Mouse (Mus musculus): ENCODE results near the gene Sema6d. TPM values are rescaled to one million over a fixed set of nuclear protein-coding genes. Genes with fewer than 3 reads are reported as not detected.

Gene Sema6d
- polyA plus RNA-seq, 1 experiment from 2014 or later = 3.6 TPM

DNA sequence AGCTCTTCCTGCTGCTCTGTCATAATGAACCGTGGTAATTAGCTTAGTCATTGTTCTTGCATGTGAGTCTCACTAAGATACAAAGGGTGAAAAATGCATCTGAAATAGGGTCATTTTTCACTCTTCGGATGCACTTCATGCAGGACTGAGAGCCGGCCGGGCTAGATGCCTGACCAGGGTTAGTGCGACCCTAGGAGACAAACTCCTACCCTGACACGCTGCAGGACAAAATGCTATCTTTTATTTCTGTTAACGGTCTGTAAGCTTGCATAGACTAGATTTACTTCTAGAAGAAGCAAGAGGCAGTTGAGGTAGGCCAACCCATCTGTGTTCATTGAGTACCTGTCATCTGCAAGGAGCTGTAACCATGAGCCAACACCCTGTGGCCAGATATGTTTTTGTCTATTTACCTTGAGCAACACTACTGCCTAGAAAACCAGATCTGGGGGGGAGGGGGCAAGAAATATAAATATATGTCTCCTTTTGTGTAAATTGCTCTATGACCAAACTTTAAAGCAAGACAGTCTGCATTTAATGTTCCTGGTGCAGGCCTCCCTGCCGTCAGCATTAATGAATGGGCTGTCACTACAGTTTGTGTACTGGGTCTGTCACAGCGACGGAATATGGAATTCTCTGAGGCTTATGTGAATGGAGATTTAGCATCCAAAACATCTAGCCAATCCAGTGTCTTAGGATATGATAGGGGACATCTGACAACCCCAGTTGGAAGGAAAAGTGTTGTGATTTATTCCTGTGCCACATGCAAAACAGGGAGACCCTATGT, 523.1 kb downstream of the Sema6d start:
- no peak for DNase-seq
- peaks cover 4% of the 10 kb centered on the region for H3K4me1 ChIP-seq (ENCODE audit: insufficient read depth)
- 65% methylated on average over 10 of the region's 10 CpGs for WGBS (ENCODE audit: insufficient replicate concordance)
- no peak for TF ChIP-seq EP300 (IDR thresholded peaks at IDR 0.05; ENCODE audit: low read depth)
- no peak for TF ChIP-seq CTCF (IDR thresholded peaks at IDR 0.05; ENCODE audit: low read depth)
- H3K4me2 ChIP-seq (ENCODE audit: low read depth, low read length) = peak overlapping the region; percentile 86
- H3K36me3 ChIP-seq (replicated peaks; ENCODE audit: insufficient read depth, low read length) = no peaks in the 10 kb centered on the region
- H3K27ac ChIP-seq (ENCODE audit: low read depth) = no peak overlapping the region
- peaks cover 17% of the 10 kb centered on the region for H3K27me3 ChIP-seq (ENCODE audit: insufficient read depth, low read length)
- no peak for ATAC-seq
- peak overlapping the region; percentile 60 for H3K4me3 ChIP-seq (ENCODE audit: low read depth, low read length)
- H3K9me3 ChIP-seq (ENCODE audit: low read length) = no peaks in the 10 kb centered on the region
- H3K9ac ChIP-seq (replicated peaks) = 0 out of 2 replicates have a peak overlapping the region, but pooled peaks have one; percentile 11

DNA sequence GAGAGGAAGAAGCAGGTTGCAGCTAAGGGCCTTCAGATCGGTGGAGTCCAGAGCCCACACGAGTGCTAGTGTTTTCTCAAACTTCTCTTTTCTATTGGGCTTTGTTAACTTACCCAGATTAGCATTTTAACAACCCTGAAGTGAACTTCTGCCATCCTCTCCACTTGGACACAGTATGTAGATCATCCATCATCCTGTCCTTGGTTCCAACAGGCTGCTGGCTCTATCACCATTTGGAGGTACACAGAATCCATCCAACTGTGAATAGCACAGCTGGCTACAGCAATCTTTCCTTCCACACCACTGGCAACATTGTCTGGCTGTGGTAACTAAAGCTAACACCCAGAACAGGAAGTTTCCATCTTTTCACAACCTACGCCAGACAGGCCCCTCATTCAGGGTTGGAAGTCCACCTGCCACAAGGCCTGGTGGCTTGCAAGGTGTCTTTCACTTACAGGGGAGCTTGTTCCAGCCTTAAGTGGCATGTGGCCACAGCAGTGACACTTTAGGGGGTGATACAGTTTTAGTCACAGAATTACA, 524.0 kb downstream of the Sema6d start:
- Histone ChIP-seq H3K27ac (ENCODE audit: low read depth) (no peak overlapping the region), H3K36me3 (replicated peaks; ENCODE audit: insufficient read depth, low read length) (no peaks in the 10 kb centered on the region), H3K4me3 (ENCODE audit: low read depth, low read length) (no peak overlapping the region), H3K27me3 (ENCODE audit: insufficient read depth, low read length) (peaks cover 17% of the 10 kb centered on the region), H3K9ac (replicated peaks) (no peak overlapping the region), H3K9me3 (ENCODE audit: low read length) (no peaks in the 10 kb centered on the region), H3K4me2 (ENCODE audit: low read depth, low read length) (peak overlapping the region; percentile 86), H3K4me1 (ENCODE audit: insufficient read depth) (no peaks in the 10 kb centered on the region)
- 38% methylated on average over 3 of the region's 3 CpGs for WGBS (ENCODE audit: insufficient replicate concordance)
- no peak for TF ChIP-seq CTCF (IDR thresholded peaks at IDR 0.05; ENCODE audit: low read depth)
- no peak for TF ChIP-seq EP300 (IDR thresholded peaks at IDR 0.05; ENCODE audit: low read depth)
- no peak for ATAC-seq
- DNase-seq = no peak

DNA sequence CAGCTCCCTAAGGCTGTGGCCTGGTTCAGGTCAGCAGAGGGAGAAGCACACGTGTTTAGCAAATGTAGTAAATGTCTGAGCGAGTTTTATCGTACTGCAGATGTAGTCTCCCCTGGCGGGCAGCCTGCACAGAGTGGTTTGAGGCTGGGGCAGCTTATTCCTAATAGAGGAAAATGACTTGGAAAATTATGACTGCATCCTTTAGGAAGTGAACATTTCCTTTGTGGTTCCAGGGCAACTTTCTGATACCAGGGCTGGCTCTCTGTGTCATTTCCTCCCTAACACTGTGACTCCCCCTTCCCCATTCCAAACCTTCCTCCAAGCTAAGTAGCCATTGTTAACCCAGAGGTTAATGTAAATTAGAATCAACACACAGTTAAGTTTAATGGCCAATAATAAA, 527.0 kb downstream of the Sema6d start:
- Histone ChIP-seq H3K36me3 (replicated peaks; ENCODE audit: insufficient read depth, low read length) (no peaks in the 10 kb centered on the region), H3K27me3 (ENCODE audit: insufficient read depth, low read length) (no peaks in the 10 kb centered on the region), H3K4me2 (ENCODE audit: low read depth, low read length) (no peak overlapping the region; the same call in 1 of the 2 replicates), H3K4me3 (ENCODE audit: low read depth, low read length) (no peak overlapping the region), H3K4me1 (ENCODE audit: insufficient read depth) (no peaks in the 10 kb centered on the region), H3K27ac (ENCODE audit: low read depth) (no peak overlapping the region), H3K9me3 (ENCODE audit: low read length) (no peaks in the 10 kb centered on the region), H3K9ac (replicated peaks) (no peak overlapping the region)
- no peak for DNase-seq
- TF ChIP-seq EP300 (IDR thresholded peaks at IDR 0.05; ENCODE audit: low read depth) = no peak
- TF ChIP-seq CTCF (IDR thresholded peaks at IDR 0.05; ENCODE audit: low read depth) = 0 out of 2 replicates have a peak, but pooled peaks have one; percentile 7
- ATAC-seq = peak; percentile 41
- 50% methylated on average over 4 of the region's 4 CpGs for WGBS (ENCODE audit: insufficient replicate concordance)

DNA sequence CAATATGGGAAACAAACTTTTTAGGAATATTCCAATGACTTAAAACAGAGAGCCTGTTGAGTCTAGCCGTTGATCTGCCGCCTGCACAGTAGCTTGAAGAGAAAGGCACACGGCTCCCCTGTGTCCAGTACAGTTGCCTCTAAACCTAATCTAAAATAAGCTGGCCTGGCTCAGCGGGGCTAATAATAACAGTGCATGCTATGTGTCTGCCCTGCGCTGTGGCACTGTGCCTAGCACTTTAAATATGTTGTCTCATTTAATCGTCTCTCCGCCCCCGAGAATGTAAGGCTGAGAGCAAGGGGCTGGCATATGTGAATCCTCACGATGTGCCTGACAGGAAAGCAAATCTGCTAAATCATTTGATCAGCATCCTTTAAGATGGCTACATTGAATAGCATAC, 527.7 kb downstream of the Sema6d start:
- no peak for TF ChIP-seq CTCF (IDR thresholded peaks at IDR 0.05; ENCODE audit: low read depth)
- no peak for TF ChIP-seq EP300 (IDR thresholded peaks at IDR 0.05; ENCODE audit: low read depth)
- no peaks in the 10 kb centered on the region for H3K4me1 ChIP-seq (ENCODE audit: insufficient read depth)
- DNase-seq = no peak
- H3K9me3 ChIP-seq (ENCODE audit: low read length) = no peaks in the 10 kb centered on the region
- H3K27ac ChIP-seq (ENCODE audit: low read depth) = no peak overlapping the region
- H3K27me3 ChIP-seq (ENCODE audit: insufficient read depth, low read length) = no peaks in the 10 kb centered on the region
- WGBS (ENCODE audit: insufficient replicate concordance) = 66% methylated on average over 9 of the region's 9 CpGs
- no peak overlapping the region for H3K9ac ChIP-seq (replicated peaks)
- no peaks in the 10 kb centered on the region for H3K36me3 ChIP-seq (replicated peaks; ENCODE audit: insufficient read depth, low read length)
- no peak for ATAC-seq
- no peak overlapping the region for H3K4me2 ChIP-seq (ENCODE audit: low read depth, low read length)
- no peak overlapping the region for H3K4me3 ChIP-seq (ENCODE audit: low read depth, low read length)

DNA sequence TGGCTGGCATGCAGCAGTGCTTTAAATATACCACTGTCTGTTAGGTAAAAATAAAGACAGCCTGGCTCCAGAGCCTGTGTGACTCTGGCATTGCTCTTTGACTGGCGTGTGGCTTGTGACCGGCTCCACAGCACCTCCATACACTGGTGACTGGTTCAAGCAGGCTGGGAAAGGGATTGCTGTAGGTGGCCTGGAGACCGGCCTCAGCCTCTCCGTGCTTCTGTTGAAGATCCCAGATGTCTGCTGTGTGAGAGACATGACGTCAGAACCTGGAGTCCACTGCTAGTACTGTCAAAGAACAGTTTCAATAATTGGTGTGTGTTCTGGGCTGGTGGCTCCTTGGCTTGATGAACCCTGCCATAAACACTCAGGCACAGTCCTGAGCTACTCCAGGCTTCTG, 528.3 kb downstream of the Sema6d start:
- Histone ChIP-seq H3K27me3 (ENCODE audit: insufficient read depth, low read length) (no peaks in the 10 kb centered on the region), H3K36me3 (replicated peaks; ENCODE audit: insufficient read depth, low read length) (no peaks in the 10 kb centered on the region), H3K27ac (ENCODE audit: low read depth) (no peak overlapping the region), H3K4me3 (ENCODE audit: low read depth, low read length) (no peak overlapping the region), H3K4me1 (ENCODE audit: insufficient read depth) (no peaks in the 10 kb centered on the region), H3K4me2 (ENCODE audit: low read depth, low read length) (no peak overlapping the region), H3K9ac (replicated peaks) (no peak overlapping the region), H3K9me3 (ENCODE audit: low read length) (no peaks in the 10 kb centered on the region)
- ATAC-seq = no peak
- 67% methylated on average over 5 of the region's 5 CpGs for WGBS (ENCODE audit: insufficient replicate concordance)
- DNase-seq = no peak
- no peak for TF ChIP-seq EP300 (IDR thresholded peaks at IDR 0.05; ENCODE audit: low read depth)
- TF ChIP-seq CTCF (IDR thresholded peaks at IDR 0.05; ENCODE audit: low read depth) = no peak

DNA sequence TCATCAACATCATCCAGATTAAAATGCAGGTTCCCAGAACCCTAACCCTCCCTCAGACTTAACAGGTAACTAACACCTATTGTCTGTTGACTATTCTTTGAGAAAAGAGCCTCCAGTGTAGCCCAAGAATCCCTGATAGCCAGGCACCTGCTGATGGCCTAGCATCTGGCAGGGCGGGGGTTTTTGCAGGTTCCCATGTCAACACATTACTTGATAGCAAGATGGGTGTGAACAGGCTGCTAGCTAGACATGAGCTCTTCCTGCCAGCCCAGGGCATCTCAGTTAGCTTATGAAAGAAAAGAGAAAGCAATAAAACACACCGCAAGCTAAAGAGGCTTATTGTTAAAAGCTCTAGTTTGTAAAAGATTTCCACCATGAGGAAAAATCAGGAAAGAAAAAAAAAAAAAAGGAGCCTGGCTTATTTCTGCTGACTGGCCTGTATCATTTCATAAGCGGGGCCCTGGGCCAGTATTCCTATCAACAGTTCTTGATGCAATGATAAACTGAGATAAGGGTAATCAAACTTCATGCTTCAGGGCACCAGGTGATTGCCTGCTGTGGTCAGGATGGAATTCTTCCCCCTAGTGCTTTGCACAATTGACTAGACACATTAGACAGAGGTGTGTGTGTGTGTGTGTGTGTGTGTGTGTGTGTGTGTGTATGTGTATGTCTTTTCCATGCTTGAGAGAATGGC, 528.9 kb downstream of the Sema6d start:
- Histone ChIP-seq H3K4me3 (ENCODE audit: low read depth, low read length) (no peak overlapping the region), H3K27me3 (ENCODE audit: insufficient read depth, low read length) (no peaks in the 10 kb centered on the region), H3K9ac (replicated peaks) (no peak overlapping the region), H3K27ac (ENCODE audit: low read depth) (no peak overlapping the region), H3K4me2 (ENCODE audit: low read depth, low read length) (no peak overlapping the region), H3K4me1 (ENCODE audit: insufficient read depth) (no peaks in the 10 kb centered on the region), H3K36me3 (replicated peaks; ENCODE audit: insufficient read depth, low read length) (no peaks in the 10 kb centered on the region), H3K9me3 (ENCODE audit: low read length) (no peaks in the 10 kb centered on the region)
- DNase-seq = no peak
- TF ChIP-seq CTCF (IDR thresholded peaks at IDR 0.05; ENCODE audit: low read depth) (no peak), EP300 (IDR thresholded peaks at IDR 0.05; ENCODE audit: low read depth) (no peak)
- 69% methylated on average over 3 of the region's 3 CpGs for WGBS (ENCODE audit: insufficient replicate concordance)
- no peak for ATAC-seq

Measured in liver, postnatal 0 days (tissue).